Mouse (Mus musculus): ENCODE data around the gene Csrnp1. TPM values are rescaled to one million over a fixed set of nuclear protein-coding genes. Genes with fewer than 3 reads are reported as not detected.

Gene Csrnp1
- total RNA-seq, 2 experiments from 2014 or later, result 5.9 to 12.0 TPM

DNA sequence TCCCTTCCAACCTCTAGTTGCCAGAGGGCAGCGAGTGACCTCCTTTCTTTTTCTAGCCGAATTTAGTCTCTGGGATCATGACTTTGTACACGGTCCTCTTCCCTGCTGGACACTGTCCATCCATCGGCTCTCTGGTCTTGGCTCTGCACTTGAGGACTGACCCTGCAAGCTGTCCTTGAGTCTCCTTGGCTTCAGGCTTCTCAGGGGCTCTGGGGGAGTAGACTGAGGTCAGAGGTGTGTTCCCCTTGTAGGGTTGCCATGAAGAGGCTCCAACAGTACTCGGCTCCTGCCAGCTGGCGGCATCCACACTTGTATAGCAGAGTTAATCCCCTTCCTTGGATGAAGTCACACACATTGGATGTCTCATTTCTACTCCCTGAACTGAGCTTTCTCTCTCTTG, 15.2 kb upstream of the Csrnp1 start:
- Histone ChIP-seq H3K27ac (peak overlapping the region; percentile 25; the same call in 1 of the 2 replicates), H3K4me3 (no peak overlapping the region)
- intact Hi-C loops (cut with DNase I), result no loop called here
- DNase-seq, result peak; percentile 73
- no peak for TF ChIP-seq CTCF (IDR thresholded peaks at IDR 0.05)

DNA sequence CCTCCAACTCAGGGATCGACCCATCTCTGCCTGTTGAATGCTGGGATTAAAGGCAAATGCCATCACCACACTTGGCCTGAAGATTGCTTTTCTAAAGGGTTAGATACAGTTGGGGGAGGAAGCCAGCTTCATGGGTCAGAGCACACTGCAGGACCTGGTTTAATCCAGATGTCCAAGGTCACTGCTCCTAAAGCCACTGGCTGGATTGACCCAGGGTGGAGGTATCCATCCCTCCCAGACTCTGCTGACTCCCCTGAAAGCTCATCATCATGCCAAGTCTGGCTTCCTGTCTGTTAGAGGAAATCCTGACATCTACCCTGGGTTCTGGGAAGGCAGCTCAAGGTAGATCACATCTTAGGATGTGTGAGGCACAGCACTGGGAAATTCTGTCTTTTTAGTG, 14.3 kb upstream of the Csrnp1 start:
- DNase-seq, result no peak
- no peak for TF ChIP-seq CTCF (IDR thresholded peaks at IDR 0.05)
- H3K4me3 ChIP-seq, result no peak overlapping the region
- no peak overlapping the region for H3K27ac ChIP-seq
- intact Hi-C loops (cut with DNase I), result no loop called here

DNA sequence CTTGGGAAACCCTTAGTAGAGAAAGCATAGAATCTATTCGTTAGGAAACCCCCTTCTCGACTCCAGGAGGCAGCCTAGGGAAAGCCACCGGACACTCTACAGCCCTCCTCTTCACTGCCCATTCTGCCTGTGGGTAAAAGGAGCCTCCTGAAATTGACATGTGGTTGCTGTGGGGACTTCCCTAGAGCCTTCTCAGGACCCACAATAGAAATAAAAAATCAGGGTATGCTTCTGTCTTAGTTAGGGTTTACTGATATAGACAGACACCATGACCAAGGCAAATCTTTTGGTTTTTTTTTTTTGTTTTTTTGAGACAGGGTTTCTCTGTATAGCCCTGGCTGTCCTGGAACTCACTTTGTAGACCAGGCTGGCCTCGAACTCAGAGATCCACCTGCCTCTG, 11.6 kb upstream of the Csrnp1 start:
- no peak for TF ChIP-seq CTCF (IDR thresholded peaks at IDR 0.05)
- DNase-seq, result no peak
- intact Hi-C loops (cut with DNase I), result no loop called here
- Histone ChIP-seq H3K4me3 (no peak overlapping the region), H3K27ac (no peak overlapping the region)

DNA sequence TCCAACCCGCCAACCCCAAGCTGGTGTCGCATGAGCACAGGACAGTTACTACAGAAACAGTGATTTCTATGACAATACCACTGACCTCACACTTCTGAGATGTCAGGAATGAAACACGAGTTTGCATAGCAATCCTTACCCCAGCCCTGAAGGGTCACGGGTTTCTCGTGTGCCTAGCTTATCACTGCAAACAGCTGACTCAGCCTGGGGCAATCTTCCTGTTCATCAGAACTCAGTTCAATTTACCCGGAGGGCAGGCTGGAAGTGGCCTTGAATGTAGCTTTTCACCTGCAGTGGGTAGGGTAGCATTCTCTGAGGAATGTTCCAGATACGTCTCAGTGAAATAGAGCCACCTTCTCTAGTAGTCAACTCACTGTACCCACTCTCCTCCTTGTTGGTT, 9.7 kb upstream of the Csrnp1 start:
- Histone ChIP-seq H3K4me3 (no peak overlapping the region), H3K27ac (no peak overlapping the region)
- intact Hi-C loops (cut with DNase I), result no loop called here
- DNase-seq, result no peak
- no peak for TF ChIP-seq CTCF (IDR thresholded peaks at IDR 0.05)

DNA sequence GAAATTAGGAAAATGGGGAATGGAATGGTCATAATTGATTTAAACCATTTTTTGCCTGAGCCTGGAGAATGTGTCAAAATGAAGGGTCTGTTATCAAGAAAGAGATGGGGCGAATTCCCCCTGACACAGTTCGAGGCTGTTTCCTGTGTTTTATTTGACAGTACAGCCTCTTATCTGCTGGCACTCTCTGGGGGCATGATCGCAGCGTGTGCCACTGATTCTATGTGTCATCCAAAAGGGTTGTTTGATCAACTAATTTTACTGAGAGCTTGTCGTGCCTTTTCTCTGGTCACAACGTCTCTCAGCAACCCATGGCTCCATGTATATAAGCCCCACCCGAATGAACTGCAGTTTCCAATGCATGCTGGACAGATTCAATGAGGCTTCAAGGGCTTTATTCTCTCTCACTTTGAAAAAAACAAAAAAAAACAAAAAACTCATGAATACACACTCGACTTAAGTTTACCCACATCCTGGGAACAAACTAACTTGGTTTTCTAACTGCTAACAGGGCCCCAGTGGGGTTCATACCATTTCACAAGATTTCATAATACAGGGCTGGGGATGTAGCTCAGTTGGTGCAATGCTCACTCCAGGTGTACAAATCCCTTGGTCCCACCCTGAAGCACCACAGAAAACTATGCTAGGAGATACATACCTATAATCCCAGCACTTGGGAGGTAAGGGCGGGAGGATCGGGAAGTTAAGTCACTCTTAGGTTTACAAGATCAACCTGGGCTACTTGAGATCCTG, 8.8 kb upstream of the Csrnp1 start:
- Histone ChIP-seq H3K27ac (no peak overlapping the region), H3K4me3 (no peak overlapping the region)
- intact Hi-C loops (cut with DNase I), result no loop called here
- TF ChIP-seq CTCF (IDR thresholded peaks at IDR 0.05), result no peak
- no peak for DNase-seq

DNA sequence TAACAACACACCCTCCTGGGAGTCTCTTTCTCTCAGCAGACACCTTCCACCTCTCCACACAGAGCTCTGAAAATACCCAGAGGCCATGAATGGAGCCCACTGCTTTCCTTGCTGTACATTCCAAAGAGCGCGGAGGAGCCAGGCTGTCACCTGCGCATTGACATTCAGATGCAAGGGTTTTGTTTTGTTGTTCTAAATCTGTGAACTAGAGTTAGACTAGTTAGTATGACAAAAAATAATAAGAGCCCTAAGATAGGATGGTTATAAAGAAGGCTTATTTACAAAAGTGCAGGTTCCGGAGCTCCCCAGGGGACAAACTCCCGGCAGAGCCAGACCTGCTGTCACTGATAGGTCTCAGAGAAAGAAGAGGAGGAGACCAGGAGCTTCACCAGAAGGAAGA, 6.9 kb upstream of the Csrnp1 start:
- TF ChIP-seq CTCF (IDR thresholded peaks at IDR 0.05), result no peak
- Histone ChIP-seq H3K27ac (no peak overlapping the region), H3K4me3 (no peak overlapping the region)
- intact Hi-C loops (cut with DNase I), result no loop called here
- DNase-seq, result no peak

DNA sequence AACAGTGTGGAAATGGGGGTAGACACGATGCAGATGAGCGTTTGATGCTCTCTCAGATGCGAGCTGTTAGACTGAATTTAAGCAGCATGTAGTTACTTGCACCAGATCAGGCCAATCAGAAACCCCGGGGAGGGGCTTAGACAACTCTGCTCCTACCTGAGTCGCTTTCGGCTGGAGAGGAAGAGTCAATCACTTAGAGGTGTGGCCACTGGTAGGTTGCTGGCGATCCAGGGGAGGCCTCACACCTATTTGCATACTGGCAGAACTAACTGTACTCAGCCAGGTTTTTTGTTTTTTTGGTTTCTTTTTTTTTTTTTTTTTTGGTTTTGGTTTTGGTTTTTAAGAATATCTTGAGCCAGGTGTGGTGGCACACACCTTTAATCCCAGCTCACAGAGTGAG, 3.8 kb upstream of the Csrnp1 start:
- no peak for DNase-seq
- H3K27ac ChIP-seq, result no peak overlapping the region
- intact Hi-C loops (cut with DNase I), result no loop called here
- no peak overlapping the region for H3K4me3 ChIP-seq
- TF ChIP-seq CTCF (IDR thresholded peaks at IDR 0.05), result no peak

DNA sequence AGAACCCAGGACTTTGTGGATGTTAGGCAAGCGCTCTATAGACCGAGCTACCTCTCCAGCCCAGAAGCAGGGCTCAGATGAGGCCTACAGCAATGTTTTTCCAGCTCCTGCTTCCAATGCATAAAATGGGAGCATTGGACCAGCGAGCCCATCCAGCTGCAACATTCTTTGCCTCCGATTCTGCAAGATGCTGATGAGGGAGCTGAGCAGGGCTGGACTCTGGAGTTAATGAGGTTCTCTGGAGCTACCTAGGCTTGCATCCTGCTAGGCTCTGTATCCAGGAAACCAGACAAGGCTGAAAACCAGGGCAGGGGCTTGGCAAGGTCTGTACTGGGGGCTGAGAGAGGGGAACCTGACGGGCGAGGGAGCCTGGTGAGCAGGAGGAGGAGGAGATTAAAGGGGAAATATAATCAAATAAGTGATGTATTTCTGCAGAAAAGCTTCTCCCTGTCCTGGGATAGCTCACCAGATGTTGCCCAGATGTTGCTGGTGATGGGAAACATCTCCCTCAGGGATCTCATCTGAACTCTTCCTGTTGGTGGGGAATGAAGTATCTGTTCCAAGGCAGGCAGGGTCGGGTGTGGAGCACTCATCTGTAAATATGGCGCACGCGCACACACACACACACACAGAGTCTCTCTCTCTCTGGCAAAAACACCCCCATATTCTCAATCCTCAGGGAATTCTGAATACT, 1.6 kb upstream of the Csrnp1 start:
- no peak overlapping the region for H3K27ac ChIP-seq
- DNase-seq, result no peak
- no peak for TF ChIP-seq CTCF (IDR thresholded peaks at IDR 0.05)
- H3K4me3 ChIP-seq, result no peak overlapping the region
- intact Hi-C loops (cut with DNase I), result no loop called here

DNA sequence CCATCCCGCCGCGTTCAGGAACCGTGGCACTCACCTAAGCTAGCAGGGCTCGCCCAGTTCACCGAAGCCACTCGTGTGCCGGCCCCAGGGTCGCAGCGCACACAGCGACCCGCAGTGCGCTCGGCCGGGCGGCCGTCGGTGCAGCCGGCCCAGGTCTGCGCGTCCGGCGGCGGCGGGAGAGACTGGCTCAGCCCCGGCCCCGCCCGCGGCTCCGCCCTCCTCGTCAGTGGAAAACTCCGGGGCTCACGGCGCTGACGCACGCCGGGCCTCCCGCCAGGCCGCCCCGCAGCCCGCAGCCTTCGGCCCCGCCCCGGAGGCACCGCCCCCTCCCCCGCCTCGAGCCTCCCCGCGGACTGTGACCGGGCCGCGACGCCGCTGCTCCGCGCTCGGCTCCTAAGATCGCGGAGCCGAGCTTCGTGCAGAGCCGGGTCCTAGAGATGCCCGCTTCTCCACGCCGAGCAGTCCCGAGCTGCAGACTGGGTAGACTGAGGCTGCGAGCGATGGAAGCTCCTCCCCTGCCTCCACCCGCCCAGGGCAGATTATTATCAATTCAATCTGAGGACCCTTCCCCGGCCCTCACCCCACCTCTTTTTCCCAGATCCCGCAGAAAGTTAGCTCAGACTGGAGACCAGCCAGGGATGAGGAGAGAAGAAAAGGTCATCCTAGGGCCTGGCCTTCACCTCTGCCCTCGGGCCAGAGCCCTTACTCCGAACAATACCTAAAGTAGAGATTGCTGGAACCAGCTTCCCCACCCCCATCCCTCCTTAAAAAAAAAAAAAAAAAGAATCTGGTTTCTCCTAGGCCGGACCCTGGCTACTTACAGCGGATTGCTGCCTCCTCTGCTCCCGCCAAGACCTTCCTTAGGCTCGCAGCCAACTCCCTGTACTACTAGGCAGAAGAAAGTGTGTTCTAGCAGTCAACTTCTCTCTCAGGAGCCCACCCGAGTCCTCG, 598 bp downstream of the Csrnp1 start:
- intact Hi-C loops (cut with DNase I), result loop anchor here (2.0 kb wide), 1 partner anchor 27 kb away; no protein-coding TSS in a partner anchor
- TF ChIP-seq CTCF (IDR thresholded peaks at IDR 0.05), result no peak
- DNase-seq, result peak; percentile 97
- Histone ChIP-seq H3K27ac (peak overlapping the region; percentile 96), H3K4me3 (peak overlapping the region; percentile 98)

DNA sequence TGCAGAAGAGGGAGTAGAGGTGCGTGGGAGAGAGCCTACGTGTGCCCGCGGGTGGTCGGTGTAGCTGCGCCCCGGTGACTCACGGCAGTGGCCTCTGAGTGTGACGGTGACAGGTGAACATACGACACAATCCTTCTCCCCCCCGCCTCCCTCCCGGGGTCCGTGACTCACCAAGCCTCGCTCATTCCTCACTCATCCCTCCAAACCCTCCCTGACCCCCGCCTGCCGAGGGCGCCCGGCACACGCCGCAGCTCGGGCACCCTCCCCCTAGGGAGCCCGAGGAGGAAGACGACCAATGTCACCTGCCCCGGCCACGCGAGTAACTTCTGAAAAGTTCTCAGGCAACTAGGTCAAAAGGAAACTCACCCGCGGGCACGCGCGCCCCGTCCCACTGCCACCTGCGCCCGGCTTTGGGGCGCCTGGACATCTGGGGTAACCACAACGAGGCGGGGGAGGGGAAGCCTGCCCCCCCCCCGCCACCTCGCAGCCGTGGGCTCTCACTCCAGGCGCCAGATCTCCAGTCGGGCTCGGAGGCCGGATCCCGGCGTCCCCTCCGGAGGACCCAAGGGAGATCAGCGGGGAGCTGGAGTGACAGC, 1.4 kb downstream of the Csrnp1 start:
- TF ChIP-seq CTCF (IDR thresholded peaks at IDR 0.05), result no peak
- peak; percentile 72 for DNase-seq
- intact Hi-C loops (cut with DNase I), result loop anchor here (2.0 kb wide), 1 partner anchor 28 kb away; no protein-coding TSS in a partner anchor
- peak overlapping the region; percentile 98 for H3K4me3 ChIP-seq
- peak overlapping the region; percentile 96 for H3K27ac ChIP-seq

DNA sequence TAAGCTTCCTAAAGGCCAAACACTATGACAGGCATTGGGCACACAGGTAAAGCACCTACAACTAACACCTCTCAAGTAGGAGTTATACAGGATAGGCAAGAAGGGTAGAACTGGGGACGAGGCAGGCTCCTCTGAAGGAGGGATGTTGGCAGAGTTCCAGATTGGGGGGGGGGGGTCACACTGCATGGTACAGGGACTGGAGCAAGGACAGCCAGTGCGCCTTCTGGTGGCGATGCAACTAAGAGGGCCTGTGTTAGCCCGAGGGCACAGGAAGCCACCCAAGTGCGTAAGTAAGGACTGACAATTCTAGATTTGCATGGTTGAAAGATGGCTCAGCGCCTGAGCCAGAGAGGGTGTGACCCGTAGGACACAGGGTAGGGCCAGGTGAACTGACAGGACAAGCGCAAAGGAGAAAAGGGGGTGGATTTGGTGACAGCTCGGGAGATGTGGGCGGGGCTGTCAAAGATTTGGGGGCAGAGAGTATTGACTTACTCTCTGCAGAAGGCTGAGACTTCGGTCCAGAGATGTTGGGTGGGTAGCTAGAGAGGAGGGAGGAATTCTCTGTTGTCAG, 2.1 kb downstream of the Csrnp1 start:
- H3K27ac ChIP-seq, result peak overlapping the region; percentile 96
- intact Hi-C loops (cut with DNase I), result loop anchor here (2.0 kb wide), 1 partner anchor 28 kb away; no protein-coding TSS in a partner anchor
- DNase-seq, result peak; percentile 67
- peak overlapping the region; percentile 98 for H3K4me3 ChIP-seq
- TF ChIP-seq CTCF (IDR thresholded peaks at IDR 0.05), result peak; percentile 54
